Mouse (Mus musculus) layer of hippocampus, adult 9-10 months (tissue): ENCODE data around the gene Cacna2d2.

ENCODE experiments used
- DNase-seq: peaks from one replicate; pipeline ENCODE4 v3.0.0; 2022; ENCODE audit warnings: low spot score

Cacna2d2 gene

DNA sequence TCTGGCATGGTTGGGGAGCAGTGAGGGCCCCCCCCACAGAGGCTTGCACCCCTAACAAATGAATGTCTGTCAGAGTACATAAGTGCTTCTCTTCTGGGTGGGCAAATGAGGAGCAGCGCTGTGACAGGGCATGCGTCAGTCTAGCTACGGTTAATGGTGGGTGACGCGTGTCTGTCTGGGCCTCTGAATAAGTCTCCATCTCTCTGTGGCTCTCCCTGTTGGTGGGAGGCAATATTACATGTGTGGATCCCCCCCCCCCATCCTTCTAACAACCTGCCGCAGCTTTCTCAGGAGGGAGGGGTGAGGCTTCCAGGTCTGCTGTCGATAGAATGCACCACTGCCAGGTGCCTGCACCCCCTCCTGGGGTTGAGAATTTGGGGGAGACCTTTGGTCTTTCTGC, 3.7 kb downstream of the Cacna2d2 start:
- no peak for DNase-seq

GRCm38 (mm10) chr9:107409449-107409848, 10.0 kb downstream of the Cacna2d2 start:
- DNase-seq = no peak

DNA sequence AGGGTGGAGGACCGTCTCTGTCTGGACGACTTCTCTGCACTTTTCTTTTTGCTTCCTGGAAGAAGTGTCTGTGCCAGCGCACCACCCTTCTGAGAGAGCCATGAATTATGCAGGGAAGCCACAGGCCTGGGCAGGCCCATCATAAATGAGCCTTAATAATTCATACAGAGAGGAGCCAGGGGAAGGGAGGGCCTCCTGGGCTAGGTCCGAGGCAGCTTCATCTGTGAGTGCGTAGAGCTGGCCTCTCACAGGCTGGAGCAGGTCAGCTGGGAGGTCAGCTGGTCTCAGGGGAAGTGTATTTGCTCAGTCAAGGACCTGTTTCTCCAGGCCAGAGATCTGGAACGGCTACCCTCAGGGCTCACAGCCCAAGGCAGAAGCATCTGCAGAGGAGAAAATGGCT, 17.7 kb downstream of the Cacna2d2 start:
- no peak for DNase-seq

DNA sequence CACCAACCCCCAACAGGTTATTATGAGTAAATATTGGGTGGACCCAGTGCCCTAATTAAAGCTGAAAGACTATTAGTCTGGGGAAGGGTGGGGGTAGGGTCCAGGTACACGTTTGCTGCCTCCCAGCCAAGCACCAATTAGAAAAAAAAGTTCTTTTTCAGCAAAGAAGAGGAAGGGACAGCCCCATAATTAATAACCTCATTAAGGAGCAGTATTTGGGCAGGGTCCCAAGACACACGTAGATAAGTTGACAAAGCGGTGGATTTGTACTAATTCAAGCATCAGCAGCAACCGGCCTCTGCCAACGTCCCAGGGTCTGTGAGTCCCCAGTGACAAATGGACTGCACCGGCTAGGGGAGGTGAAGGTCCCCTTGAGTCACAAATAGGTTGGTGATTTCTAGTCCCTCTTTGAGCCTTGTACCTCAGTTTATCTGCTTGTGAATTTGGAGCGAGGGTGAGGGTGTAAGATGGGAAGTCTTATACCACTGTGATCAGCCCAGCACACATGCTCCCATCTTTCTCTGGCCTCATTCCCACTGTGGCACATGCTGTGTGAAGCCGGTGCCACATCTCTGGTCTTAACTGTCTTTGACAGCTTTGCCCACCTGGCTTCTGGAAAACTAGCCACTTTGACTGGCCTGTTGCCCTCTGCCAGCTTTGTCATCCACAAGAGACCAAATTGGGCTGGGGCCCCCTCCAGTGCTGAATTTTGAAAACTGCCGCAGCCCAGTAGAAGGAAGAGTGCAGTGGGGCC, 20.3 kb downstream of the Cacna2d2 start:
- DNase-seq = no peak

DNA sequence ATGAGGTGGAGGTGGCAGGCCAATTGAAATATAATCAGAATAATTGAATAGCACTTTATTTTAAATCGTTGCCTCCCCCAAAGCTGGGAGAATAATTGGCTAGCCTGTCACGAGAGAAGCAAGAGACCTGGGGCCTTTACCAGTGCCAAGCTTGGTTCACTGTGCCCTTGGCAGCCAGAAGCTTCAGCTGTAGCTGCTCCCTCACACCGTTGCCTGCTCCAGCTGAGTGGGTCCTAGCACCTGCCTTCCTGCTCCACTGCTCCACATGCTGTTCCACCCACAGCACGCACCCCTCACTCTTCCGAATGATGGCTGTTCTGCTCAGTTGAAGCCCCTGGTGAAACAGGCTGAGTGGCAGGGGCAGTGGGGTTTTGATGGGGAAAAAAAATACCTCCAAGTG, 21.5 kb downstream of the Cacna2d2 start:
- DNase-seq = no peak

DNA sequence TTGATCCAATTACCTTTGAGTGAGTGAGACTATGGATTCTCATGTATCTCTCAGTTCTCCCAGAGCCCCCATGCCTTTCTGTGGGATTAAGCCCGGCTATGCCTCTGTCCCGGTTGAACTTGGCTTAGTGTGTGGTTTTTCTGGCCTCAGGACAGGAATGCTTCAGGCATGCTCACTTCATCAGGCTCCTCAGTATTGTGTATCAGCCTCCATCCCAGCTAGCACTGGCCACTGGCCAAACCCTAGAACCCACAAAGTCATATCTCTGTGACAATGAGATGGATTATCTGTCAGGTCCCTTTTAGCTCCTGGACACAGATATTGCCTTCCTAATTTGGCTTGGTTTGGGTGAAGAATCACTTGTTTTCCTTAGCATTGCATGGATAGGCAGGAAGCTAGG, 23.5 kb downstream of the Cacna2d2 start:
- DNase-seq = no peak

- DNase-seq = no peak
Measured at GRCm38 (mm10) chr9:107424485-107425175, 25.2 kb downstream of the Cacna2d2 start.

DNA sequence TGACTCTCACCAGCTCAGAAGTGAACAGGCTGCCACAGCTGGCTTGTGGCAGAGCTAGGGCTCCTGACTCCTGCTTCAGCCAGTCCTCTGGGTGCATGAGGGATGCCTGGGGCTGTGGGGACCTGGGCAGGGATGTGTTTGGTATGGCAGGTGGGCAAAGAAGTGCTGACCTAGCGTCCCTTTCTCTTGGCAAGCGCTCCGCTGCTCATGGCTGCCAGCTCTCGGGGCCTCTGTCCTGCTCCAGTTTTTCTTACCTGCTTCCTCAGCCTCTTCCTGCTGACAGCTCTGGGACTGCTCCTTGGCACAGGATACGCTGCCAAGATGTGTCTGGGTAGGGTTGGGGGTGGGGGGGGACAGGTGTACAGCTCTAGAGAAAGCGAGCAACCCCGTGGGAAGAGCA, 28.5 kb downstream of the Cacna2d2 start:
- no peak for DNase-seq

- DNase-seq = no peak
Measured at GRCm38 (mm10) chr9:107428451-107429186, 29.2 kb downstream of the Cacna2d2 start.

GRCm38 (mm10) chr9:107430445-107430844, 31.0 kb downstream of the Cacna2d2 start:
- no peak for DNase-seq

- no peak for DNase-seq
Measured at GRCm38 (mm10) chr9:107432546-107432945, 33.1 kb downstream of the Cacna2d2 start.

- DNase-seq = no peak
Measured at GRCm38 (mm10) chr9:107434851-107435250, 35.4 kb downstream of the Cacna2d2 start.

- DNase-seq = no peak
Measured at GRCm38 (mm10) chr9:107435285-107435684, 35.9 kb downstream of the Cacna2d2 start.

GRCm38 (mm10) chr9:107442891-107443290, 43.5 kb downstream of the Cacna2d2 start:
- no peak for DNase-seq

GRCm38 (mm10) chr9:107443324-107443723, 43.9 kb downstream of the Cacna2d2 start:
- no peak for DNase-seq

DNA sequence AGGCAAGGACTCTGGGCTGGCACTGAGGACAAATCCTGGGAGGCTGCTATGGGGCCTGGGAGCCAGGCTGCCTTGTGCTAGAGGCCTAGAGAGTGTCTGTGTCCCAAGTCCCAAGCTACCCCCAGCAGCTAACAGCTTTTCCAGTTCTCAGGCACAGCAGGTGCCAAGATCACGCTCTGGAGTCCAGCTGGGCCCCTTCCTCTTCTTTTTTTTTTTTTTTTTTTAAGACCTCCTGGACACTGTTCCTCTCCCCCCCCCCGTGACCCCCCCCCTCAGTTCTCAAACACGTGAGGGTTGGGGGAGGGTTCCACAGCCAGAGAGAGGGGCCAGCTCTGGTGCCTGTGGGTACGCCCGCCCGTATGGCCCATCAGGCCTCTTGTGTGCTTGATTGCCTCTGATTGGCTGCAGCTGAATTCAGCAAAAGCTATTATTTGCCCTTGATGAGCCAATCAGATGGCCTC, 45.6 kb downstream of the Cacna2d2 start:
- DNase-seq = no peak

DNA sequence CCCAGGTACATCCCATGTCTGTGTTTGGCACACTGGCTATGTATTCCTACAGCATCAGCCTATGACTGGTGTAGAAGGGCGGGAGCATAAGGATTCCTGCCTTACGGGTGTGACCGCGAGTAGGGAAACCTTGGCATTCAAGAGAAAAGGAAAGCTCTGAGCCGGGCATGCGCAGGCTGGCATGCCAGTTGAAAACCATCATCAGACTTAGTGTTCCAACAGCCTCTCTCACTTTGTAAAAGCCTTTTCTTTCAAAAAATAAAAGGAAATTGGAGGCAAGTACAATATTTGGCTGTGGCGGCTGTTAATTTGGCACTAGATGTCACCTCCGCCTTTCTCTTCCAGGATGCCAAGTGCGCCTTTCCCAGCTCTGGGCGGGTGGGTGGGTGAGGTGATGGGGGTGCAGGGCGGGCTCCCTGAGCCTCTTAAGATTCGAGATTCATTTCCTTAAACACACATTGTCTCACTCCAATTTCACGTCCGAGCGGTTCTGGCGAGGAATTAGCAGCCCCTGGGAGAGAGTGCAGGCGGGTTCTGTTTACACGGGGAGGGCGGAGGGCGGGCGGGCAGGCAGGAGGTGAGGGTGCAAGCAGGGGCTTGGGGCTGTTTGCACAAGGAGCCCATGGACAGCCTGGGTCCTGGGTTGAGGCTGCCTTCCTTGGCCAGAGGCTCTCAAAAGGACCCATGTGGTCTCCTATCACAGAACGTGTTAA, 49.5 kb downstream of the Cacna2d2 start:
- no peak for DNase-seq

GRCm38 (mm10) chr9:107451400-107451799, 52.0 kb downstream of the Cacna2d2 start:
- no peak for DNase-seq

GRCm38 (mm10) chr9:107451891-107452521, 52.6 kb downstream of the Cacna2d2 start:
- no peak for DNase-seq

- no peak for DNase-seq
Measured at GRCm38 (mm10) chr9:107452552-107452951, 53.1 kb downstream of the Cacna2d2 start.

- DNase-seq = no peak
Measured at GRCm38 (mm10) chr9:107453151-107453550, 53.7 kb downstream of the Cacna2d2 start.

DNA sequence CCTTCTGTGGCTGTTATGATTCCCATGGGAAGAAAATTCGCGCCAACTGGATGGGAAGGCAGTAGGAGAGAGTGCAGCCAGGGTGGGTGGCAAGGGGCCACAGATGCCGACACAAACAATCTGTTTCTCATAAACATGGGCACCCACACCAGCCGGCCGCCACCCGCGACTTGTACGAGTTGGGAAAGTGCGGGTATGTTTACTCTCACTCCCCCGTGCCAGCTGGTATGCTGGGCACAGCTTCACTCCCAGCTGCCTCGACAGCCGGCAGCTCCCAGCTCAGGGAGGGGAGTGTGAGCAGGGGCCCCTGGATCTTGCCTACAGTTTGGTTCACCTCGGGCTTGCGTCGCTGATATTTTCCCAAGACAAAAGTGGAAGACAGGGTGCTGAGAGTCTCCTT, 57.3 kb downstream of the Cacna2d2 start:
- peak; percentile 66 for DNase-seq
